Mouse (Mus musculus) kidney, adult 2 months (tissue): ENCODE measurements at regions not wholly inside any gene's neighbourhood (a gene's known extent, or its start where the extent isn't known, plus 50 kb on each side); places are given as distances from the start of the nearest gene placed in this dataset.
"Not testable (repeated sequence)": the region's sequence is repeated elsewhere in the genome, so short reads cannot be mapped to it uniquely, and the experiment has no call there.

Source experiments
- DNase-seq: peaks from one replicate; pipeline ENCODE4 v3.0.0; 2021
- H3K27ac ChIP-seq: fragments of 200-500 bp; 2 replicates; pipeline ENCODE4 v1.5.1; 2012; ENCODE audit warnings: low read depth, low read length, control low read depth, inconsistent platforms; ENCODE audit not compliant: insufficient read depth
- H3K27me3 ChIP-seq: fragments of 200-500 bp; replicated peaks from 2 replicates; pipeline ENCODE4 v1.6.1; 2012; ENCODE audit warnings: mild to moderate bottlenecking, moderate library complexity, low read length, inconsistent platforms; ENCODE audit not compliant: control insufficient read depth, insufficient read depth
- H3K36me3 ChIP-seq: fragments of 200-500 bp; 2 replicates; pipeline ENCODE4 v1.6.1; 2012; ENCODE audit warnings: mild to moderate bottlenecking, moderate library complexity, low read length, inconsistent platforms; ENCODE audit not compliant: control insufficient read depth, insufficient read depth
- H3K4me1 ChIP-seq: fragments of 200-500 bp; 2 replicates; pipeline ENCODE4 v1.6.1; 2011; ENCODE audit warnings: low read length; ENCODE audit not compliant: control insufficient read depth, insufficient read depth
- H3K4me3 ChIP-seq: fragments of 200-500 bp; 2 replicates; pipeline ENCODE4 v1.5.1; 2011; ENCODE audit warnings: mild to moderate bottlenecking, low read depth, low read length, control low read depth; ENCODE audit not compliant: insufficient read depth
- CTCF ChIP-seq: fragments of 200-500 bp; conservative IDR thresholded peaks from 2 replicates; pipeline ENCODE4 v1.5.1; 2011; ENCODE audit warnings: low read depth, mild to moderate bottlenecking, control low read depth, low read length, moderate library complexity, mixed read lengths; ENCODE audit not compliant: insufficient read depth, insufficient read length
- POLR2A ChIP-seq: fragments of 200-500 bp; IDR thresholded peaks from one replicate; pipeline ENCODE4 v1.6.1; 2011; ENCODE audit warnings: low read depth, low read length, control low read depth
- WGBS: fragments of 180-500 bp; shearing (Covaris S2); methylation state at CpG from one replicate; pipeline ENCODE4 v1.1.7; 2018; 5-methylcytosine and 5-hydroxymethylcytosine counted together

DNA sequence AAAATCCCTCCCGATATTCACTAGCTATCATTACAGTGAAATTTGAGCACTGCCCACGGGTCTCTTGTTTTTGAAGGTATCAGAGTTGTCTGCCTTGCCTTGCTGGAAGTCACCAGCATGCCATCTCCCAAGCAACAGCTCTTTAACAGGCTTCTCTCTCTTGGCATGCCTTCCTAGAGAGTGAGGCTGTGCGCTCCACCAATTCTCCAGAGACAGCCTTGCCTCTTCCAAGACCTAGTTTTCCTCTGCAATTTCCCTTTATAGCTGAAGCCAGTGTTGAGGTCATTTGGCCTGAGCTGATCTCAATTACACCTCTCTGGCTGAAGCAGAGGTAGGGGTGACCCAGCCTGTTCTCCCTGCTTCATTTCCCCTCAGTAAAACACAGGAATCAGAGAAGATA lies 477.3 kb upstream of the Arid1b start:
- WGBS = 29% methylated on average over 3 of the region's 3 CpGs
- DNase-seq = peak; percentile 4
- TF ChIP-seq CTCF (no peak), POLR2A (no peak)

DNA sequence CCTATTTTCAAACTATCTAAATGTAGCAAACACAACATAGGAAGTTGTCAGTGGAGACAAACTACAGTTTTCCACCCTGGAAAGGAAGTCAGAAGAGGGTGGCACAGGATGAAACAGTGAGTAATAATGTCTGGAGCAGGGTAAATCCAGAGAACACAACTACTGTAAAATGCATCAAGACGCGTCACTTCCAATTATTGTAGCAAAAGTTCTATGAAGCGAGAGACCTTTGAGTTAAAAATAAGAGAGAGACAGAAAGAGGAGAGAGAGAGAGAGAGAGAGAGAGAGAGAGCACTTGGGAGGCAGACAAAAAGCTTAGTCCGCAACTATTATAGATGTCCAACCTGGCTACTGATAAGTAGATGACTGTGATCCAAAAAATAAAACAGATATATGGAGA lies 473.1 kb upstream of the Arid1b start:
- Histone ChIP-seq H3K4me1 (no peaks in the 10 kb centered on the region), H3K27ac (no peak overlapping the region), H3K27me3 (no peaks in the 10 kb centered on the region), H3K4me3 (no peak overlapping the region), H3K36me3 (no peaks in the 10 kb centered on the region)
- WGBS = 77% methylated on average over 4 of the region's 4 CpGs
- DNase-seq = peak; percentile 10
- no peak for TF ChIP-seq POLR2A
- TF ChIP-seq CTCF = no peak

More for the DNA sequence above, 477.3 kb upstream of the Arid1b start:
- Histone ChIP-seq H3K27me3 (no peaks in the 10 kb centered on the region), H3K36me3 (no peaks in the 10 kb centered on the region), H3K4me3 (no peak overlapping the region), H3K27ac (no peak overlapping the region), H3K4me1 (no peaks in the 10 kb centered on the region)

DNA sequence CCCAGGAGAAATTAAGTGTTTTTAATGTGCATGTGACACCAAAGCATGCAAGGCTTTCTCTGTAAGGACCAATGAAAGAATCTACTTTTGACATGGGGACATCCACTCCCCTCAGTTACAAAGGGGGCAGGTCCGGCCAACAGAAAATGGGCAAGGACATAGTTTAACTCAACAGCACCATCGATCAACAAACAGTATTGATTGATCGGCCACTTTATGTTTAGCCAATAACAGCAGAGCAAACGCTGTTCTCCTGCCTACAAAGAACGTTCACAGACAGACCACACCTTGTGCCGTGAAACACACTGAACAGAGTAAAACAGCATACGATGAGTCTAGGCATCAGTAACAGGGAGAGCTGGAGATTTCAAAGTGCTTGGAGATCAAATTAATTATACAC lies 467.7 kb upstream of the Arid1b start:
- H3K4me3 ChIP-seq = no peak overlapping the region
- H3K4me1 ChIP-seq = no peaks in the 10 kb centered on the region
- no peak for DNase-seq
- WGBS = 95% methylated on average over 7 of the region's 7 CpGs
- TF ChIP-seq CTCF = no peak
- no peak for TF ChIP-seq POLR2A
- H3K27me3 ChIP-seq = no peaks in the 10 kb centered on the region
- H3K36me3 ChIP-seq = no peaks in the 10 kb centered on the region
- no peak overlapping the region for H3K27ac ChIP-seq

DNA sequence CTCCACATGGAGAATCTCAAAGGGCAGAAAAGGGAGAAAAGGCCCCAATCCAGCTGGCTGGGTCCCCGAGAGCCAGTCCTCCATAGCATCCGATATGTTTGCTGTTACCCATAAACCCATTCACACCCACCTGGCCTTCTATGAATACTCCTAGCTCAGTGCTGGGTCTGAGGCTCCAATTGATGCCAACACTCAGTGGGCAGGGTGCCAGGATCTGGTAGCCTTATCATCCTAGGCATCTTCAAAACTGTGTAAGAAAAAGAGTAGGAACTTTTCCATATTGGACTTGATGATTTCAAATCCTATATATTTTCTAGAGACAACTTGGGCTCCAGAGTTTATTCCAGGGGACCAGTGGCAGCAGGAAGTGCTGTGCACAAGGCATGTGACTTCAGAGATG lies 462.0 kb upstream of the Arid1b start:
- no peak for TF ChIP-seq CTCF
- TF ChIP-seq POLR2A = no peak
- 94% methylated on average over 2 of the region's 2 CpGs for WGBS

DNA sequence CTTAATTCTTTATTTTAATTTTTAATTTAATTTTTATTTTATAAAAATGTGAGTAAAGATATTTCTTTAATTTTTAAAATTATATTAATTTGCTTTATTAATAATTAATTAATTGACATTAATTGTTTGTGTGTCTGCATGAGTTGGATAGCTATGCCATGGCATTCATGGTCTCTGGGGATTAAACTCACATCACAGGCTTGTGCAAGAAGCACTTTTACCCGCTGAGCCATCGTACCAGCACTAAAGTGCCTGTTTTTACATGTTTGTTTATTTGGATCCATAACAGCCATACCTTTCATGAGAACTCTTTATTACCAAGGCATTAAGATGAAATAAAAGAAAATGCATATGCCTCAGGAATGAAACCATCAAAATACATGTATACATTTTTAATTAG lies 453.7 kb upstream of the Arid1b start:
- TF ChIP-seq CTCF (no peak), POLR2A (no peak)
- no peak overlapping the region for H3K4me3 ChIP-seq
- H3K27me3 ChIP-seq = no peaks in the 10 kb centered on the region
- no peaks in the 10 kb centered on the region for H3K4me1 ChIP-seq
- DNase-seq = no peak
- 97% methylated on average over 2 of the region's 2 CpGs for WGBS
- no peaks in the 10 kb centered on the region for H3K36me3 ChIP-seq
- no peak overlapping the region for H3K27ac ChIP-seq

More for the DNA sequence above, 462.0 kb upstream of the Arid1b start:
- H3K27me3 ChIP-seq = no peaks in the 10 kb centered on the region
- no peaks in the 10 kb centered on the region for H3K36me3 ChIP-seq
- no peak overlapping the region for H3K27ac ChIP-seq
- no peak for DNase-seq
- H3K4me3 ChIP-seq = no peak overlapping the region
- no peaks in the 10 kb centered on the region for H3K4me1 ChIP-seq

DNA sequence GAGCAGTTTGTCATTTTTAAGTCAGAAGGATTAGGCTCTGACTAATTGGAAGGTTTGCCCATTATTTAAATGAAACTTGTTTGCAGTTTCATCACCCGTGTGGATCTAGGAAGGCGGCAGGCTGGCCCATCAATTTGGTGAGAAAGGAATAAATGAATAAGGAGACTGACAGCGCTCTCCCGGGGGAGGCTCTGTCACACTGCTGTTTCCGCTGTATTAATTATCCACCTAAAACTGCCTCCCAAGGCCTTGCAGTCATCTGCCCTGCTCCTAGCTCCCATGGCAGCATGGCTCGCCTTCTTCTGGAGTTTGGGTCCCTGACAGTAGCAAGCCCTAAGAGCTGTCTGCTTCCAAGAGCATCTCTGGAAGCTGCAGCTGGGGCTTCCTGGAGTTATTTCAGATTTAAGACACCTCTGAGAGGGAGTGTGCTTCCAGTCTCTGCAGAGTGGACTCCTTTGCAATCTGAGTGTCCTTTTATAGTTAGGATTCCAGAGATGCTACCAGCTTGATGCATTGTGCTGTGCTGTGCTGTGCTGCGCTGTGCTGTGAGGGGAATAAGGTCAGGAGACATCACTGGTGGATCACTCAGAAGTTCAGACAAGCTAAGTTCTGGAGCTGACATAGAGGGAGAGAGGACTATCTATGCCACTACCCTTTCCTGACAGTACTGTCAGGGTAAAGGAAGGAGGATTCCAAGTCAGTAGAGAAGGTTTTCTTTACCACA lies 452.9 kb upstream of the Arid1b start:
- DNase-seq = no peak
- Histone ChIP-seq H3K4me3 (no peak overlapping the region), H3K4me1 (no peaks in the 10 kb centered on the region), H3K36me3 (no peaks in the 10 kb centered on the region), H3K27me3 (no peaks in the 10 kb centered on the region), H3K27ac (no peak overlapping the region)
- WGBS = 45% methylated on average over 7 of the region's 7 CpGs
- no peak for TF ChIP-seq POLR2A

DNA sequence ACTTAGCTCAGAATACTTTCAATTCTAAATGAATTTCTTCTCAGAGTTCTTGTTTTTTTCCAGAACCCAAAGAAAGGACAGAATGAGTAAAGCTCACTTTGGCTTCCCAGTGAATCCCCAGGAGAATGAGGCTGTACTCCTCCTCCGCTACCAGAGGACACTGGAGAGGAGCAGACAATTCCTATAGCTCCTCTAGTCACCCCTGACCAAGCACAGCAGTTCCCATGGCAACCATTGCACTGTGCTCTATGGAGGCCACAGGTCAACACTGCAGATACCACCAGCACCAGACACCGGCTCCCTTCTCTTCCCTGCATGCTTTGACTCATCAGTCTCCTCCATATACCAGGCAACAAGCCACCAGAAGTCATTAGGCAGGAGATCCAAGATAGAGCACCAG lies 447.6 kb upstream of the Arid1b start:
- H3K36me3 ChIP-seq = no peaks in the 10 kb centered on the region
- no peaks in the 10 kb centered on the region for H3K27me3 ChIP-seq
- H3K4me3 ChIP-seq = no peak overlapping the region
- no peak for DNase-seq
- TF ChIP-seq CTCF = no peak
- no peak for TF ChIP-seq POLR2A
- 64% methylated on average over 2 of the region's 2 CpGs for WGBS
- no peak overlapping the region for H3K27ac ChIP-seq
- no peaks in the 10 kb centered on the region for H3K4me1 ChIP-seq

DNA sequence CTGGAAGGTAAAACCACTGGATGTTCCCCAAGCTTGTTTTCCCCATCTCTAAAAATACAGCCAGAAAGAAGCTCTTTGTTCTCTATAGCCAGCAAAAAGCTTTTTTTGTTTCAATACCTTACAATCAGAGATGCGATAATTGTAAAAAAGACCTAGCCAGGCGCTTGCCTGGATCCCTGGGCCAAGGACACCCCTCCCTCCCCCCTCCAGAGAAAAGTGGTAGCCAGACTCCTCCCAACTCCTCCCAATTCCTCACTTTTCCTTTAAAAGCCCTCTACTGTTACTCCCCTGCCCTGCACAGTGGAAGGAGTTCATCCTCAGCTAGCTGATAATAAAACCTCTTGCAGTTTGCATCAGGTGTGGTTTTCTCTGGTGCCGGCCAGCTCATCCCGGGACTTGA lies 441.1 kb upstream of the Arid1b start:
- not testable (repeated sequence) for DNase-seq, H3K27ac ChIP-seq
- 89% methylated on average over 4 of the region's 4 CpGs for WGBS

More for the DNA sequence above, 441.1 kb upstream of the Arid1b start:
- not testable (repeated sequence) for H3K4me3 ChIP-seq, H3K4me1 ChIP-seq, H3K27me3 ChIP-seq, H3K36me3 ChIP-seq
